Mouse (Mus musculus): Measurements from ENCODE around the gene St7. TPM values are rescaled to one million over a fixed set of nuclear protein-coding genes. Genes with fewer than 3 reads are reported as not detected.

Gene St7
- total RNA-seq, 2 experiments from 2014 or later, result 41.1 to 46.5 TPM

DNA sequence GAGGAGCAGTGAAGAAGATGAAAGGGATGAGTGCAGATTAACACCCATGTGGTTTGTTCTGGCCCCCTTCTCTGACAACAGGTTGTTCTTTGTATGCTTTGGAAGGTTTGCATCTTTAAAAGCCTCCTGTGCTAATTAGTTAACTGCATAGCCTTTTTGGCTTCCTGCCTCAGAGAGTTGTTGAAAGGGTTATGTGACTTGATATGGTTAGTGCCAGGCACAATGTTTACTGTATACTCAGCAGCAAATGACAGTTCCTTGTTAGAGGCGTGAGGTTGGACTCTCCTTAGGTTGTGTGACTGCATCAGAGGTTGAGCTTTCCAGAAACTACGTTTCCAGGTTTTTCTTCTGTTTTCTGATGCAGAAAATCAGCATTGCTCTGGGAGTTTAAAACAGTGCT is 158.6 kb downstream of the St7 start:
- intact Hi-C loops (cut with DNase I), result no loop called here
- DNase-seq (ENCODE audit: extremely low spot score in 1 of 2, low spot score in 2 of 2), result no peak

DNA sequence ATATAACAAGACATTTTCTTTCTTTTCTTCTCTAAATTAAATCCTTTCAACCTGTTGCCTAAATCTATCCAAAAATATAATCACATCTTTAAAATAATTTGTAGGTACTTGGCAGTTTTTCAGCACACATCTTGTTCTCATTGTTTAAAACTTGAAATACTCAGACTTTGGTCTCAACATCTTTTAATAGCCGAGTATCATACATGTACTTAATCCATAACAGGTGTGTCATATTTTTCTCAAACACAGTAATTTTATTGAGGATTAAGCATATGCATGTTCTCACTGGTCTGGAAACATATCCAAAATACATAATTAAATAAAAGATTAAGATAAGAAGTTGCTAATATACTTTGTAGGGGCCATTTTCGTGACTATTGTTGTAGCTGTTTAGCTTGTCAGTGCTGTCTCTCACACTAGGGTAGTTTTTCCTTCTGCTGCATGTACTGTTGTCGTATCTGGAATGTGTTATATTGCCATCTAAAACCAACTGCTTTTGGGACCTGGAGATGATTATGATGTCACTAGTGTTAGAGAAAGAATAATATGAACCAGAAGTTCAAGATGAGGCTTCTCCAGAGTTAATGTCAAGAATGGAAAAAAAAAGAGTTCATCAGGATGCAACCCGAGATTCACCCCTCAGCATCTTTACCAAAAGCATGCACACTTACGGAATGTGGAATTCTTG is 161.0 kb downstream of the St7 start:
- intact Hi-C loops (cut with DNase I), result no loop called here
- DNase-seq (ENCODE audit: extremely low spot score in 1 of 2, low spot score in 2 of 2), result no peak

DNA sequence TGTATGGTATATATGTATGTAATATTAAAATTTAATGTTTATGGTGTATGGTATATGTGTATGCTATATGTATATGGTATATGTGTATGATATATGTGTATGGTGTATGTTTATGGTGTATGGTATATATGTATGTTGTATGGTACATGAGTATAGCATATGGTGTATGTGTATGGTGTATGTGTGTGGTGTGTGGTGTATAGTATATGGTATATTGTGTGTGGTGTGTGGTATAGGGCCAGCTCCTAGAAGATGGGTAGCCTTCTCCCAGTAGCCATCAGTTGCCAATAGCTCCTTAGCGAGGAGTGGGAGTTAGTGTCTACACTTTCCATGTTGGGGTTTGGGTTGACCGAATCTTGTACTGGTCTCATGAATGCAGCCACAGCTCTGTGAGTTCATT is 162.9 kb downstream of the St7 start:
- DNase-seq (ENCODE audit: extremely low spot score in 1 of 2, low spot score in 2 of 2), result no peak
- intact Hi-C loops (cut with DNase I), result no loop called here

DNA sequence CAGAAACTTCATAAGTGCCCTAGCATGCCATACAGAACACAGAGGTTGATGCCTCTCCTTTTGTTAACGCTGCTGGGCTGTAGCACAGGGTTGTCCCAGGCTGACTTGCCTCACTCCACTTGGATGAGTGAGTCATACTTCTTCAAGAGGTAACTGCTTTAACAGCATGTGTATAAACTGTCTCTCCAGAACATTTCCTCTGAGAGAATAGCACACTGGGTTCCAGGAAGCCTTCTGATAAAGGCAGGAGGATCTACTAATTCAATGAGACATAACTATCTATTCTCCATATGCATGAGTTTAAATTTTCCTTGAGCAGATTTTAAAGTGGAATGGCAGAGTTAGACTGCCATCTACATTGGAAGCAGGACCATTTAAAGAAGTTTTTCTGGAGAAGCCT is 166.8 kb downstream of the St7 start:
- intact Hi-C loops (cut with DNase I), result no loop called here
- no peak for DNase-seq (ENCODE audit: extremely low spot score in 1 of 2, low spot score in 2 of 2)

DNA sequence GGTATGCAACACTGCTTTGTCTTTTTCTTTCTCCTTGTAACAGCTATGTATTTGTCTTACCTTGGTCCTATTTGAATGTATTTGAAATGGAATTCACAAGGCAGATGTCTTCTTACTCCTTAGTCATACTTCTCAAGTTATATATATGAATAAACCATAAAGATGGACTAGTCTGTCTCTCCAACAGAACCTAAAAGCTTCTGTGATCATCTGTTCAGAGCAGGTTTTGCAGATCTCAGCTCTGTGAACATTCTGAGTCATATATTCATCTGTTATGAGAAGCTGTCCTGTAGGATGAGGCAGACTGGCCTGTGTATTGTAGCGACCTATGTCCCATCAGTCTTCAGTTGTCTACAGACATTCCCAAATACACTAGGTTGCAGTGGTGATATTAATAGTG is 167.7 kb downstream of the St7 start:
- no peak for DNase-seq (ENCODE audit: extremely low spot score in 1 of 2, low spot score in 2 of 2)

DNA sequence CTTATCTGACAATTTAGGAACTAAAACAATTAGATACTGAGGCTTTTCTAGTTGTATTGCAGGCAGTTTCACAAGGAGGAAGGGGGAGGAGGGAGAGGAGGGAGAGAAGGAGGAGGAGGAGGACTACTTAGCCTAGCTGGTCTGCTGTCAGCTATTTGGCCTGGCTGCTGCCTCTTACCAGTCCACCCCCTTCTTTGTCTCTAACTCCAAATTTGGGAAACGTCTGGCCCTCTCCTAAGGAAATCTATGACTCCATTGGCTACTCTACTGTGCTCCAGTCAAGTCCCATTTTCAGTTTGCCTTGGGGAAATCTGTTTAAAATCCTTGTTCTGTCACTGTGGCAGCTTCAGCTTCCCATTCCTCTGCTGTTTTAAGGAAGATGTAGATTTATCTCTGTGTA is 175.1 kb downstream of the St7 start:
- DNase-seq (ENCODE audit: extremely low spot score in 1 of 2, low spot score in 2 of 2), result no peak
- intact Hi-C loops (cut with DNase I), result no loop called here

More for the DNA sequence above, 167.7 kb downstream of the St7 start:
- intact Hi-C loops (cut with DNase I), result no loop called here

DNA sequence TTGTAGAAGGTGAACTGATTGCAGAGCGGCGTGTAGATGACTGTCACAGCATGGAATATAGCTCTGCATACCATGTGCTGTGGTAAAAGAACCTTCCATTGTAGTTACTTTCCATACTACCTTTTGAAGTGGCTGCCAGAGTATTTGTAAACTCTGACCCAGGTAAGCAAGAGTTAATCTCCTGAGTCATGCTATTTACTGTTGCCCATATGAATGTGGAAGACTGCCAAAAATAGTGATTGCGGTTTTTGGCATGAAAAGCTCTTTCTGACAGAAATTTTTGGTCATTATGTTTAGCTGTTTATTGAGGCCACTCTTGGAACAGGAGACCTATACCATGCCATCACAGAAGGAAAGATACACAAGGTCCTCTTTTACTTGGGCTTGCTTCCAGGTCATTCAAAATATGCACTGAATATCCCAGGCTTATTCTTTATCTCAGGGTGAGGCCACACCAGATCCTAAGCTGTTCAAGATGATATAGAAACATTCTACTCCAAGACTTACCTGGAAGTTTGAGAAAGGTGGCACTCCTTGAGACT is 179.2 kb downstream of the St7 start:
- no peak for DNase-seq (ENCODE audit: extremely low spot score in 1 of 2, low spot score in 2 of 2)
- intact Hi-C loops (cut with DNase I), result no loop called here

DNA sequence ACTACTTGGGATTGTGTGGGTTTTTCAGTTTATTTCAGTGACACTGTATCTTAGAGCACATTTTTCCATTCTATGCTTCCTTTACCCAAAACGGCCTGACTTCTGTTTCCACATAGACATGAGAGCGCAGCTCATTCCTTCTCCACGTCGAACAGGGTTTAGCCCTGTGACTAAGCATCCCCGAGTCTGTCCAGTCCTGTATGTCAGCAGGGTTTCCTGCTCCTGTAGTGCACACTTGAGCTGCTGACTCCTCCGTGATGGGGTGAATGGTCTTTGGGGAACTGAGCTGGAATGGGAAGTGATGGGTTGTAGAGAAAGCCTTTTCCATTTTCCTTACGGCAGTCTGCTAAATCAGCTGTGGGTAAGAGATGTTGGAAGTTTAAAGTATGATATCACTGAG is 182.9 kb downstream of the St7 start:
- intact Hi-C loops (cut with DNase I), result no loop called here
- DNase-seq (ENCODE audit: extremely low spot score in 1 of 2, low spot score in 2 of 2), result no peak

DNA sequence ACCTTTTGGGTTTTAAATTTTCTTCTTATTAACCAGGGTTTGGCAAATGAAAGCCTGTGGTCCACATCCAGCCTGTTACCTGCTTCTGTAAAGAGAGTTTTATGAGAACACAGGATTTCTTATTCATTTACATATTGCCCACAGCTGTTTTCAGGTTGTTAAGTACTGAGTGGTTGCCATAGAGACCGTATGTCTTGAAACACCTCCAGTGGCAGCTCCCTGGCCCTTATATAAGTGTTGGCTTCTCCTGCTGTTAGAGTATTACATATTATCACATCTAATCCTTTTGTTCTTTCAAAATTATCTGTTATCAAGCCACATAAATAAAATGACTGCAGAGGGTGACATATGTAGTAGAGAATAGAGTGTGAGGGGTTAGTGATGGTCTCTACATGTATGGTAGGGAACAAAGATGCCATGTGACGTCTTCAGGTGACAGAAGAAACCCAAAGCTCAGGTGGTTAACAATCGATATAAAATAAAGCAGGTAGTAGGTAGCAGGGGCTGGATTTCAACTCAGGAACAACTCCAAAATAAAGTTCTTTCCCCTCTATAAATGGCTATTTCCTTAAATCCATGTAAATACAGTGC is 183.4 kb downstream of the St7 start:
- DNase-seq (ENCODE audit: extremely low spot score in 1 of 2, low spot score in 2 of 2), result no peak

DNA sequence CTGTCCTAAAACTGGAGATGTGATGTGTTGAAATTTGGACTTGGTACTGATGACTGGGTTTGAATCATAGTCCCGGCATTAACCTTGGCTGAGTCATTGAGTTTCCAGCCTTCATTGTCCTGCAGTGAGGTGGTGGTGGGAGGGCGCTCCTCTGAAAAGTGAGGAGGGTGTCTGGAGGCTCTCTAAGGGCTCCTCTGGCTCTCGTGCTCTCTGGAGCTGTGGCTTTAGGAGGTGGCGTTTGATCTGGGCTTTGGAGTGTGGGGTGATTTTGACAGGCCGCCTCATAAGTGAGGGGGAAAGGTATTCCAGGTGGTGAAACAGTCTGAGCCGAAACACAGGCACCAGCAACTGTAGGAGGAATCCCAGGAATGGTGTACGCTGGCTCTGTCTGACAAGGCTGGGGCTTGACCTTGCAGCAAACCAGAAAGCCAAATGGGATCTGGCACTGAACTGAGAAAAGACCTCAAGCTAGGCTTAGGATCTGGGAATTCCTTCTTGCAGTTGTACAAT is 184.0 kb downstream of the St7 start:
- intact Hi-C loops (cut with DNase I), result no loop called here
- no peak for DNase-seq (ENCODE audit: extremely low spot score in 1 of 2, low spot score in 2 of 2)

More for the DNA sequence above, 183.4 kb downstream of the St7 start:
- intact Hi-C loops (cut with DNase I), result no loop called here

DNA sequence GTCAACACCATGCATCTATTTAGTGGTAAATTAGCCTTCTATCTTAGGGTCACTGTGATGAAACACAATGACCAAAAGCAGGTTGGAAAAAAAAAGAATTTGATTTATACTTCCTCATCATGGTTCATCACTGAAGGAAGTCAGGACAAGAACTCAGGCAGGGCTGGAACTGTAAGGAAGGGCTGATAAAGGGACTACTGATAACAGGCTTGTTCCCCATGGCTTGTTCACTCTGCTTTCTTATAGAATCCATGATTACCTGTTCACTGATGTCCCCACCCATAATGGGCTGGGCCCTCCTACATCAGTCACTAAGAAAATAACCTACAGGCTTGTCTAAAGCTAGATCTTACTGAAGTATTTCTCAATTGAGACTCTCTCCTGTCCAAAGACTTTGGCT is 190.2 kb downstream of the St7 start:
- no peak for DNase-seq (ENCODE audit: extremely low spot score in 1 of 2, low spot score in 2 of 2)
- intact Hi-C loops (cut with DNase I), result no loop called here

DNA sequence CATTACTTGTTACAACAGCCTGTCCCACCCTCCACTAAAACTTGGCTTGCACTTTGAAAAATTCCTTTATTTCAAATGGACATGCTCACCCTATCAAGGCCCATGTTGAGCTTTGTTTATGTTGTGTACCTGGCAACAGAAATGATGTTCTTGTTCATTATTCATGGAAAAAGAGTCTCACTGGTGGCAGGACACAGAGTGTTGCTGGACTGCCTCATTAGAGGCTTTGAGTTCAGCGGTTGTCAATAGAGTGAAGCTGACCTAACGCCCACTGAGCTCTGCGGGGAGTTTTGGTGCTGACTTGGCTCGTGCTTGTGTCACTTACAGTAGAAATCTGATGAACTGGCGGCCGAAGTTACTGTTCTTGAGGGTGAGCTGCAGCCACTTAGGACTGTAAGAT is 195.0 kb downstream of the St7 start:
- intact Hi-C loops (cut with DNase I), result no loop called here
- no peak for DNase-seq (ENCODE audit: extremely low spot score in 1 of 2, low spot score in 2 of 2)

DNA sequence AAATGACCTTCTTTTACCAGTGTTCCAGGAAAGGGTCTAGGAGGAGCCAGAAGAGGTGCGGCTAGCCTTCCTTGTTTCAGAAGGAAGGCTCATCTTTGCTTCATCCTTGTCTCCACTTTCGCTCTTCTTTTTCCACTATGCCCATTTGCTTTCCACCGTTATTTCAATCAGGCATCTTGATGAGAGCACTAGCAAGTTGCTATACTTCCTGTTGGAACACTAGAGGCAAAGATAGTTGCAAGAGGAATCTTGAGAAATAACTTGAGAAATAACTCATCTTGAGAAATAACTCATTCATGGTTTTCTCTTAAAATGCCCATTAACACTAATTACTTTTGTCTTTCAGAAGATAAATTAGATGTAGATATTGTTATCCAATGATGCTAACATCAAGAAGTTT is 202.8 kb downstream of the St7 start:
- intact Hi-C loops (cut with DNase I), result no loop called here
- no peak for DNase-seq (ENCODE audit: extremely low spot score in 1 of 2, low spot score in 2 of 2)

DNA sequence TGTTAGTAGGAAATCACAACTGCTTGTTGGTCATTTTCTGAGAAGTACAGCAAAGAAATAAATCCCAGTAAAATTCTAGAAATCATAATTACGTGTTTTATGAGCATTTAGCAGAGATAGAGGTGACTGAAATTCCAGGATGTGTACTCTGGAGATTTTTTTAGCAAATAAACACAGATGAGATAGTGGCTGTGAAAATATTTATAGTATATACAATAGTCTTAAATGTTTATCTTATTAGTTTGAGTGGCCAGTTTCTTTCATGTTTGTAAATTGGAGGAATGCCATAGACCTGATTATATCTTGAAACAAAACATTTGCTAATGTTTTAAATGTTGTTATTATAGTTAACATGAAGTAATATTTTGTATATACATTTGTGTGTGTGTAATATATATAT is 205.8 kb downstream of the St7 start:
- intact Hi-C loops (cut with DNase I), result no loop called here
- DNase-seq (ENCODE audit: extremely low spot score in 1 of 2, low spot score in 2 of 2), result no peak

DNA sequence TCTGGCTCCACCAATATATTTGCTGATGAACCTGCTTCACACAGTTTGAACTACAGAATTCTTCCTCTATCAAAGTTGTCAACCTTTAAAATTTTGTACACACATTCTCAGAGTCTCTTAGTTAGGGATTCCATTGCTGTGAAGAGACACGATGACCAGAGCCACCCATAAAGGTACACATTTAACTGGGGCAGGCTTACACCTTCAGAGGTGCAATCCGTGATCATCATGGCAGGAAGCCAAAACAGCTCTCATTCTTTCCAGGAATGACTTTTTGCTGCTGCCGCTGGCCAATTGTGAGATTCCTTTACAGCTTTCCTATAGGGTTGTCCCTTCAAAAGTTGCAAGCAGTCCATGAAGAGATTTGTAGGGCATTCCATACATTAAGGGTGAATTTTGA is 210.6 kb downstream of the St7 start:
- intact Hi-C loops (cut with DNase I), result no loop called here
- no peak for DNase-seq (ENCODE audit: extremely low spot score in 1 of 2, low spot score in 2 of 2)

DNA sequence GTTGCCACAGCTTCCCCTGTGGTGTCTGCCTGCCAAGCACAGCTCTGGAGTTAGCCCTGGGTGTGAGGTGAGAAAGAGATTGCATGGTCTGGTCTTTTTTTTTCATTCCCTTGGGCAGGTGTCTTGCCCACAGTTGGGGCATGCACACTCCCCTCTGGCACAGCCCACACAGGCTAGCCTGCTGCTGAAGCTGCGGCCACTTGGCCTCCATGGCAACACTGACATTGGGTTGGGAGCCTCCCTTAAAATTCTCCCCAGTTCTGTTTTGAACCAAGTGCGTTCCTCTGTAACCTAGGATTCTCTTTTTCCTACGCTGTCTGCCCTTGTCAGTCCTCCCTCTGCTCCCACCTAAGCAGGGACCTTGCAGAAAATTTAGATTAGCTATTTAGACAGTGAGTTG is 213.0 kb downstream of the St7 start:
- intact Hi-C loops (cut with DNase I), result no loop called here
- no peak for DNase-seq (ENCODE audit: extremely low spot score in 1 of 2, low spot score in 2 of 2)

DNA sequence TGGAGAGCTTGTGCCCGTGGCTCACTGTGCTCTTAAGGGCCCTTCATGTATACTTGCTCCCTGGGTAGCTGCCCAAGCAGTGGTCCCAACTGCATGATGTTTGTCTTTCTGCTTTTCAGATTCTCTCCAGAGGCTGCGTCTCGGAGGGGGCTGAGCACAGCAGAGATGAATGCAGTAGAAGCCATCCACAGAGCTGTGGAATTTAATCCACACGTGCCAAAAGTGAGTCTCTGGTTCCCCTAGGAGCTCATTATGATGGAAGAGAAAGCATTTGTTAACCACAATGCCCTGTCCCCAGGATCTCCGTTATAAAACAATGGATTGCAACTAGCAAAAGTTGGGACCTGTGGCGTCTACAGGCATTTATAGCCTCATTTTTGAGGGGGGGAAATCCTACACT is 213.6 kb downstream of the St7 start:
- DNase-seq (ENCODE audit: extremely low spot score in 1 of 2, low spot score in 2 of 2), result no peak
- intact Hi-C loops (cut with DNase I), result no loop called here

DNA sequence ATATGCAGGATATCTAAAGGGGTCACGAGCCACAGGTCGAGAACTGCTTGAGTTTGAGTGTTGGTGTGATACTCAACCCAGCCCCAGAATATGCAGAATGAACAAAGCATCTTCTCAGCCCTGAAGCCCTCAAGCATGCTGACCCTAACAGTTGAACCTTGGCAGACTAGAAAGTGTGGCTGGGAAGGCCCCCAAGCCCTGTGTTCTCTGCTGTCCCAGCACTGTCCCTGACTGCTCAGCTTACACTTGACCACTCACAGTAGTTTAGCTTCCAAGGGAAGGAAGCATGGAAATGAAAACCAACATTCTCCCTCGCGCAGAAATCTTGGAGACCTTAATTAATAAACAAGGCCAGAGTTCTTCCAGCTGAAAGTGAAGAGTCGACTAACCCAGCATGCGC is 219.6 kb downstream of the St7 start:
- intact Hi-C loops (cut with DNase I), result no loop called here
- no peak for DNase-seq (ENCODE audit: extremely low spot score in 1 of 2, low spot score in 2 of 2)

DNA sequence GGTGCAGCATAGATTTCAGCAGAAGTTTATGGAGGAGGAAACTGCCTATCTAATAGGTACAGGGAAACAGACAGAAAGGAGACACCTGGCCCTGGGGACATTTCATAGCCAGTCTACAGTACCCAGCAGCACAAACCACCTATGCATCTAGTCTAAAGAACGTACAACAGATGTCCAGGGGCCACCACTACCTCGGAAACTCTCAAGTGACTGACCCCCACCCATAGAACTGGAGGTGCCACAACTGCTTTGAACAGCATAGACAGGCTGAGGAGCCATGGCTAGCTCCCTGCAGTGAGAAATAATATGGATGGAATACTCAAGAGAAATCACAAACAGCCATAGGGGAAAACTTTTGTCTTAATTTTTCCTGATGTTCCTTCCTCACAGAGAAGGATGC is 220.1 kb downstream of the St7 start:
- no peak for DNase-seq (ENCODE audit: extremely low spot score in 1 of 2, low spot score in 2 of 2)
- intact Hi-C loops (cut with DNase I), result no loop called here

DNA sequence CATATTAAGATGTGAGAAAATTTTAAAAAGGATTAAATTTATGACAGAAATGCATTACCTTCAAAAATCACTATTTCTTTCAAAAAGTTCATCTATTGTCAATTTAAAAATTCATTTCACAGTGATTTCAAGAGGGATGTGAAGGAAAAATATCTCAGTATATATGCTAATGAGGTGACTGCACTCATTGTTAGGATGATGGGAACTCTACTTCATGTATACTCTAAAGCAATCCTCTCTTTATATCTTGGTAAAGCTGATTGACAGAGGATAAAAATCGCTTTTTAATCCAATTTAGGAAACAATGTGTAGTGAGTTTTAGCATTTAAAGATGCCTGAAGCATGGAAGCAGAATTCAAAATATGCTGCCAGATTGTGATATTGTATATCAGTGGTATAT is 220.6 kb downstream of the St7 start:
- DNase-seq (ENCODE audit: extremely low spot score in 1 of 2, low spot score in 2 of 2), result no peak
- intact Hi-C loops (cut with DNase I), result no loop called here

DNA sequence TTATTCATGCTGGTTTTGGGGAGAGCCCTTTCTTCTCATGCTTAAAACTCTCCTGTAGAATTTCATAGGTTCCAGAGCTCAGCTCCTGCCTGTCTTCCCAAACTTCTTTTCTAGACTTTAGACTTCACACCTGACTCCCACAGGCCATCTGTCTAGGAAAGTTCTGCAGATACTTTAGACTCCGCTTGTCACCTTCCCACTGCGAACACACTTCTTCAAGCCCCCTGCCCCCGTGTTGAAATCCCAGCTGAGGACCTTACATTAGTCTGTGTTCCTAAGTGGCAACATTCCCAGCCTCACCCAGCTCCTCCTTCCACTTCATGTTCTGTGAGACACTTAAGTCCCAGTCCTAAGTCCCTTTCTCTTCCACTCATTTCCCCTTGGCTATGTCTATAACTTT is 221.6 kb downstream of the St7 start:
- intact Hi-C loops (cut with DNase I), result no loop called here
- DNase-seq (ENCODE audit: extremely low spot score in 1 of 2, low spot score in 2 of 2), result no peak

Data from left cerebral cortex, postnatal 10 days (tissue).